Mouse (Mus musculus) layer of hippocampus, postnatal 10 days (tissue): ENCODE results near the gene Rarres2. TPM values are rescaled to one million over a fixed set of nuclear protein-coding genes. Genes with fewer than 3 reads are reported as not detected.

Source experiments
- DNase-seq, 2 experiments: peaks; one replicate each; pipeline ENCODE4 v3.0.0; 2021; ENCODE audit warnings: low spot score in 2 of 2
- total RNA-seq, 2 experiments: library from RNA; stranded (reverse); gene quantifications; 2 replicates each; pipeline ENCODE4 v1.2.3; 2021

The Rarres2 gene
- total RNA-seq, 2 experiments from 2014 or later: 15.1 to 15.3 TPM

- no peak for DNase-seq
Observed at GRCm38 (mm10) chr6:48581257-48581656, 8.7 kb upstream of the Rarres2 start.

GRCm38 (mm10) chr6:48579215-48579648, 6.6 kb upstream of the Rarres2 start:
- DNase-seq: no peak

DNA sequence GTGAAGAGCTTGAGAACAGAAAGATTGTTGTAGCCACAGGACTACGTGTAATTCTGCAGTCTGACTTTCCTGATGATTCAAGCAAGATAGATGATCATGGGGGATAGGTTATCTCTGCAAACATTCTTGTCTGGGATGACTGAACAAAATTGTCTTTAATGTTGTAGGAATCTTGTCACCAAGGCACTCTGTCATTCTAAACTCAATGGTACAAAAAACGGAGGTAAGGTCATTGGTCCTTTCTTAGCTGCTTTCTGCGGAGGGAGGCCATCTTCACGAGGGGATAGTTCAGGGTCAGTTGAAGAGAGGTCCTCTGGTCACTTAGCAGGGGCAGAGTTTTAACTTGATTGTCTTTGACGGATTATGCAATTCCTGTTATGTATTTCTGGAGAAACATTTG, 6.1 kb upstream of the Rarres2 start:
- DNase-seq: no peak

GRCm38 (mm10) chr6:48573981-48574380, 1.4 kb upstream of the Rarres2 start:
- DNase-seq: no peak

- no peak for DNase-seq
Observed at GRCm38 (mm10) chr6:48573280-48573679, 691 bp upstream of the Rarres2 start.

DNA sequence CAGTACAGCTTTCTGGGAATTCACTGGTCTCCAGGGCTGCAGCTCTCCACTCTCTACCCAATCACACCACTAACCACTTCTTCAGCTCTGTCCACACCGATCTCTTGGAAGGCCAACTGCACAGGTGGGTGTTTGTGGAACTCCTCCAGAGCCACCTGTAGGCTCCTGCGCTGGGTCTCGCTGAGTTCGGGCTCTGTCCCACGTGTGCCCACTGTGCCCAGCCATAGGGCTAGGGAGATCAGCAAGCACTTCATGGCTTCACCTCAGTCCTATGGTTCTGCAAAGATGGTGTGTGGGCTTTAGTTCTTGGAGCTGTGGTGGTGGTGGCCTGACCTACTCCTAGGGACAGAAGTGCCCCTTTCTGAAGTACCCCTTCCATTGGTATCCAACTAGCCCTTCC, 575 bp downstream of the Rarres2 start:
- DNase-seq: no peak

DNA sequence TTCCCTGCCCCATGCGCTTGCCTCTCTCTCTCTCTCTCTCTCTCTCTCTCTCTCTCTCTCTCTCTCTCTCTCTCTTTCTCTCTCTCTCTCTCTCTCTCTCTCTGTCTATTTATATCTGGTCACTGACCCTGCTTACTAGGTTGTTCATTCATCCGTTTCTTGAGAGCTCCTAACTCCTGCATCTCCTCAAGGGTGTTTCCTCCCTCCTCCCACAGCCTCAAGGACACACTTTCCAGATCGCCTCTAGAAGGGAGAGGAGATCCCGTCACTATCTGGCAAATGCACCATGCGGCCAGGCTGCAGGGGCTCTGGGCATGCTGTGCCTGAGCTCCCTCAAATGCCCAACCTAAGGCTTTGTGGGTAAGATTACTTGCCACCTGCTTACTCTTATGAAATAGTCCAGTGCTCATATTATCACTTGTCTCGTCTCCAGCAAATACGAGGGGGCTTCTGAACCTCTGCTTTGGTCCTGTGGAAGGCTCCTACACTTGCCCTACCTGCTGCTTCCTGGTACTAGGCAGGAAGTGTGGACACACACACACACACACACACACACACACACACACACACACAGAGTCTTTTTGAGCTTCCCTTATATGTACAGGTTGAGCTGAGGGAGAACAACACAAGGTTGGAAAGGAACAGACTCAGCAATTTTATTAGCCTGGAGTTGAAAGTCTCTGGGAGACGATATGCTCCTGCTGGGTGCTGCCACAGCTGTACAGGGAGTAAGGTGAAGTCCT, 3.4 kb downstream of the Rarres2 start:
- no peak for DNase-seq

- DNase-seq: peak in 1 of 2 experiments; percentile 29
Observed at GRCm38 (mm10) chr6:48568036-48568984, 4.3 kb downstream of the Rarres2 start.

GRCm38 (mm10) chr6:48566312-48566711, 6.3 kb downstream of the Rarres2 start:
- peak in 1 of 2 experiments; percentile 33 for DNase-seq

- no peak for DNase-seq
Observed at GRCm38 (mm10) chr6:48565693-48566310, 6.8 kb downstream of the Rarres2 start.

DNA sequence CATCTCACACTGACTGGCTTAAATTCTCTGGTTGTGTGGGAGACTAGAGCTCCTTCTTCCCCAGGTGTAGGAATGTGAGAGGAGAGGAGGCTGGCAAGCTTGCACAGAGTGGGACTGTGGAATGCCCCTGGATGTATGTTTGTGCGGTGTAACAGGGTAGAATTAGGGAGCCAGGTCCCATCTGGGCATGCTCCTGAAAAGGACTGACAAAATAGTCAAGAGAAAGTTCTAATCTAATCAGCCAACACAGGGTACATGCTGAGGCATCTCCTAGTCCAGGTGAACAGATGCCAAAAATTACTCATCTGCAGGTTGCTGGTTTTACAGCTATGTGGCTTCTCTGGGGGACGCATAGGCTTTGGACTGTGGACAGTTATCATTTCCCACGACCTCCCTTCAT, 16.6 kb downstream of the Rarres2 start:
- DNase-seq: no peak

DNA sequence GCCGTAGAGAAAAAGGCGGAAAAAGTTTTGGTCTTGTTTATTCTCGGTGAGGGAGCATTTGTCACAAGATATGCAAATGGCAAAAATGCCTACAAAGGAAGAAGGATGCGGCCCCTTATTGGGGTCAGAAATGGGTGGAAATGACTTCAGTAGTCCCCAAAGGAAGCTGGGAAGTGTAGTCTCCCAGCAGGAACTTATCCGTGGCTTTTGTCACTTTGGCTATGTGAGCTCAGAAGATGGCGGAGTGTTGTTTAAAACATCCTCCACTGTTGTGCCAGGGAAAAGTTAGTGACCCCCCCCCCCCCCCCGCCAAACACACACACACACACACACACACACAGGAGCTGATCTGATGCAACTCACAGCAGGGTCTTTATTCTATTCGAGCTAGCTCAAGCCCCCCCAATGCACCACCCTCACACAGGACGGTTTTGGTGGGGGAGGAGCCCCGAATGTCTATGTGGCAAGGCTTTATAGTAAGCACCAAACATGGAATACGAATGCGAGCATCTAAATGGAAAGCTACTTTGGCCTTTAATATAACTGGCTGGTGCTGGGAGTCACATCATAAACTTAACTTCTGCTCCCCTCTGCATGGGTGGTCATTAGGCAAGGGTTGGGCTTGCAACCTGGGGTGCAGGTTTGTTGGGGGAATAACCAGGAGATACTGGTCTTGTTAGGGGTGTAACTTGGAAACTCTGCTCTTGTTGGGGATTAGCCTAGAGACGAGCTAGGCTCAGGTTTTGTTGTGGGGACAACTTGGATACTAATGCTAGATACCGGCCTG, 17.3 kb downstream of the Rarres2 start:
- peak in 1 of 2 experiments; percentile 58 for DNase-seq

DNA sequence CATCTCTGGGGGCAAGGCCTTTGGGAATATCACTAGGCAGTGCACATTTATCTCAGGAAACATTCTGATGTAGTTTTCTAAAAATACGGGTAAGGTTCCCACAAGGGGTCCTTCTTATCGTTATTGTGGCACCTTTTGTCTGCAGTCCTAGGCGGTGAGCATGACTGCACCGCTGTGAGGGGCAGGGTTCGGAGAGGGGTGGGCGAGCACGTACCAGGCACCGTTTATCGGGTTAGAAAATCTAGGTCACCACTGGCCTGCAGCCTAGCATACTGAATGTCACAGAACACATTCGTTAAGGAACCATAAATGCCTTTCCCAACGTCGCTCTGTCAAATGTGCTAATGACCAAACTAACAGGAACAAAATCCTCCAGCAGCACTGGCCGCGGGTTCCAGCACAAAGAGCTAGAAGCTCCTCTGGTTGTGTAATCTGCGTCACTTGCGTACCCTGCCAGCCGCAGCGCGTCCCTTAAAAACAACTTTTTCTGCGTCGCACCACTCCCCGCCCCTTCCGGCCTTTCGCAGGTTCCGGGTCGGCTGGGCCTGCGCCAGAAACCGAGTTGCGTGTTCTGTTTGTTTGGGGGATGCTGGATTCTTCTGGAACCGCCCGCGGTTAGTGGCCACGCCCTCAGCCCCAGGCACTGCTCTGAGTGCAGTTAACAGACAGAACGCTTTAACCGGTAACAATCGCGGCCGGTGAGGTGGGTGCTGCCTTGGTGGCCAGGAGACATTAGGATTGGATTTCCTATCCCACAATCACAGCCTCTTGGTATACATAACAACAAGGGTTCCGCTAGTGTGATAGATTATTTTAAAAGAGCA, 18.1 kb downstream of the Rarres2 start, which contains the start of gene Lrrc61:
Gene Lrrc61, plus strand, starts transcription at position 517 of the 824 bp plus-strand sequence.
- DNase-seq: peak; percentile 99

DNA sequence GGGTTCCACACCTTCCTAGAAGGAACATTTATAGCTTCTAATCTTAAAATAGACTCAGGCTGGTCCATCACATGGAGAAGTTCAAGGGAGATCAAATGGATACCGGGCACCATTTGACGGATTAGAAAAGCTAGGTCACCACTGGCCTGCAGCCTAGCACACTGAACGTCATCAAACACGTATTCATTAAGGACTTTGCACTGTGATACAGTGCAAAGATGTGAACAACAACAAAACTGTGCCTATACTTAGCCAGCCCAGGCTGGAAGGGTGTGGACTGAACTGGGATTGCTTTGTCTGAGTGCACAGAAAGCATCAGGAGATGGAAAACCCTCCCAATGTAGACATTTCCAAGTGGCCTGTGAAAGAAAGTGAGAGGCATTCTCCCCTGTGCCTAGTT, 18.8 kb downstream of the Rarres2 start:
- peak in 1 of 2 experiments; percentile 24 for DNase-seq

- DNase-seq: no peak
Observed at GRCm38 (mm10) chr6:48552918-48553317, 19.7 kb downstream of the Rarres2 start.

- DNase-seq: no peak
Observed at GRCm38 (mm10) chr6:48548314-48548713, 24.3 kb downstream of the Rarres2 start.

DNA sequence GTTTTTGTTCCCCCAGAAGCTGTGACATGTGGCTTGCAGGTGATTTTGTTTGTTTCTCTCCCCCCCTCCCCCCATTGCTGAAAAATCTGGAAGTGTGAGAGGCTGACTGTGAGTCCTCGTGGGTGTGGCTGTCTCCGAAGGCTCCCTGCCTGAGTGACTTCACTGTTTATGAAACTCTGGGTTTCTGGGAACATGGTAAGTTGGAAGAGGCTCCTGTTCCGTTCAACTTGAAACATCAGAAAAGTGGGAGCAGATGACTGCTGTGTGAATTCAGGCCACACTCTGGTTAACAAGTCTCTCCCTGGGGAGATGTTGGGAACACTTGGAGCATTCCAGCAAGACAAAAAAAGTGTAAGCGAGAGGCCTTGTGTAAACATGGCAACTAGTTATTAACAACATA, 25.7 kb downstream of the Rarres2 start:
- no peak for DNase-seq

DNA sequence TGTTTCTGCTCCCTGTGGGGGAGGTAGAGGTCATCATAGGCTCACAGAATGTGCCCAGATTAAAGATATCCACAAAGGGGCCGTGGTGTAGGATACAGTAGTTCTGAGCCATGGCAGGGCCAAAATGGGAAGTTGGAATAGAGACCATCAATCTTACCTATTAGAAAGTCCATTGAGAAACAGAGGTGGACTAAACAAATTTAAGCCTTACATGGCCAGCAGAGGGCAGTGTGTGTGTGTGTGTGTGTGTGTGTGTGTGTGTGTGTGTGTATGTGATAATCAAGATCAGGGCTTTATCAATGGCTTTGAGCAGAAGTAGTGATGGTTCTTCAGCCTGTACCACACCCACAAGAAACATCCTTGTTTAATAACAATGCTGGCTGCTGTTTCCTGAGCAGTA, 26.3 kb downstream of the Rarres2 start:
- peak; percentile 47 to 49 for DNase-seq

GRCm38 (mm10) chr6:48545251-48545650, 27.3 kb downstream of the Rarres2 start:
- DNase-seq: no peak

GRCm38 (mm10) chr6:48542631-48543030, 30.0 kb downstream of the Rarres2 start:
- DNase-seq: no peak
